Mouse (Mus musculus): ENCODE measurements at regions not wholly inside any gene's neighbourhood (a gene's known extent, or its start where the extent isn't known, plus 50 kb on each side); places are given as distances from the start of the nearest gene placed in this dataset.

DNA sequence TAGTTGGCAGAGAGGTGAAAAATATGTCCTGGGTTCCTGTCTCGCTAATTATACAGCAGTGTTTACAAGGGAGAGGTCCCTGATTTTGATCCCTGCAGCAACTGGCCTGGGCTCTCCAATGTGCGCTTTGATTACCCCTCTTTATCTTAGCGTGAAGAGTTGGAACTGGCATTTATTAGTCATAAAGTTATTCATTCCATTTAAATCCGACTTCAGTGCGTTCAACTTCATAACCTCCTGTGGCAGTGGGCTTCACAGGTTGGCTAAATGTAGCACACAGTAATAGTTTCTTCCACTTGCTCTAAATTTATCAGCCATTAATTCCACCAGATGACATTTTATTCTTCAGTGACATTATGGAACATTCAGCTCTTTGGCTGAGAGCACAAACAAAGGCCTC lies 113.0 kb upstream of the Hmgn3 start:
- TF ChIP-seq EP300 (IDR thresholded peaks at IDR 0.05; ENCODE audit: low read length): no peak
- no peak for TF ChIP-seq E2F4 (IDR thresholded peaks at IDR 0.05; ENCODE audit: insufficient replicate concordance, low read depth, low read length)
- TF ChIP-seq MEF2A (IDR thresholded peaks at IDR 0.05; ENCODE audit: borderline replicate concordance, low read depth, low read length): no peak
- TF ChIP-seq USF1 (IDR thresholded peaks at IDR 0.05; ENCODE audit: low read depth, low read length): no peak
